Mouse (Mus musculus) CH12.LX (cell line): ENCODE data around the gene Mapk8ip1. TPM values are rescaled to one million over a fixed set of nuclear protein-coding genes. Genes with fewer than 3 reads are reported as not detected.
A peak's percentile ranks its signal among the peaks of the same experiment; 100 is the strongest.

ENCODE experiments used
- DNase-seq: peaks from one replicate; pipeline ENCODE4 v3.0.0-alpha.2; 2013; ENCODE audit errors: extremely low read depth
- H3K27ac ChIP-seq: 2 replicates; pipeline ENCODE4 v1.5.1; 2012; ENCODE audit warnings: low read depth, mild to moderate bottlenecking, control low read depth, moderate library complexity; ENCODE audit not compliant: insufficient read depth
- H3K27me3 ChIP-seq: replicated peaks from 2 replicates; pipeline ENCODE3; 2012; ENCODE audit warnings: inconsistent platforms
- H3K36me3 ChIP-seq, 2 experiments: replicated peaks in 1 of 2; 2 replicates each; pipeline versions ENCODE3 to v1.6.1; 2012; ENCODE audit warnings: inconsistent platforms in 1 of 2, low read length in 1 of 2, mild to moderate bottlenecking in 1 of 2, mixed read lengths in 1 of 2, moderate library complexity in 1 of 2; ENCODE audit not compliant: control insufficient read depth in 1 of 2, insufficient read depth in 1 of 2
- H3K4me1 ChIP-seq, 2 experiments: 2 replicates each; pipeline ENCODE4 v1.6.1; 2012; ENCODE audit warnings: inconsistent platforms in 1 of 2, moderate library complexity in 1 of 2; ENCODE audit not compliant: insufficient read depth in 2 of 2, control insufficient read depth in 1 of 2
- H3K4me2 ChIP-seq: 2 replicates; pipeline ENCODE4 v1.6.1; 2012; ENCODE audit warnings: low read depth, mild to moderate bottlenecking, control low read depth; ENCODE audit not compliant: poor library complexity, insufficient read depth, severe bottlenecking
- H3K4me3 ChIP-seq, 3 experiments: fragments of 150-350 bp in 1 of 3; sonication (generic) in 1 of 3; replicated peaks in 1 of 3; 2 replicates each; pipeline versions ENCODE3 to v1.5.1; 2011 to 2012; ENCODE audit warnings: low read depth in 2 of 3, low read length in 2 of 3, mild to moderate bottlenecking in 2 of 3, moderate library complexity in 2 of 3, control low read depth in 1 of 3, improper control_type of control experiment in 1 of 3, inconsistent platforms in 1 of 3, mixed read lengths in 1 of 3; ENCODE audit not compliant: poor library complexity in 1 of 3
- H3K79me2 ChIP-seq: replicated peaks from 2 replicates; pipeline ENCODE4 v1.6.1; 2012; ENCODE audit warnings: mild to moderate bottlenecking, moderate library complexity; ENCODE audit not compliant: control insufficient read depth, poor library complexity, insufficient read depth, severe bottlenecking; ENCODE audit errors: extremely low read depth
- H3K9ac ChIP-seq: 2 replicates; pipeline ENCODE4 v1.6.1; 2012; ENCODE audit warnings: low read depth, mild to moderate bottlenecking, control low read depth, moderate library complexity; ENCODE audit not compliant: insufficient read depth
- H3K9me3 ChIP-seq: replicated peaks from 2 replicates; pipeline ENCODE3; 2012; ENCODE audit warnings: low read length, inconsistent platforms, mixed read lengths
- BHLHE40 ChIP-seq: IDR thresholded peaks from 2 replicates; pipeline ENCODE4 v1.6.1; 2011; ENCODE audit warnings: mild to moderate bottlenecking, low read depth, low read length, improper control_type of control experiment
- CHD1 ChIP-seq: IDR thresholded peaks from 2 replicates; pipeline ENCODE4 v1.6.1; 2012; ENCODE audit warnings: low read depth, low read length, improper control_type of control experiment, inconsistent platforms
- CHD2 ChIP-seq: IDR thresholded peaks from 2 replicates; pipeline ENCODE4 v1.6.1; 2011; ENCODE audit warnings: low read length, improper control_type of control experiment
- CTCF ChIP-seq, 2 experiments: IDR thresholded peaks in 1 of 2; conservative IDR thresholded peaks in 1 of 2; 2 replicates each; pipeline ENCODE4 v1.5.1; 2011 to 2012; ENCODE audit warnings: low read depth in 2 of 2, low read length in 2 of 2, improper control_type of control experiment in 1 of 2, inconsistent platforms in 1 of 2, mild to moderate bottlenecking in 1 of 2, moderate library complexity in 1 of 2
- E2F4 ChIP-seq: IDR thresholded peaks from 2 replicates; pipeline ENCODE4 v1.6.1; 2011; ENCODE audit warnings: low read depth, low read length, improper control_type of control experiment; ENCODE audit not compliant: insufficient replicate concordance
- ELF1 ChIP-seq: IDR thresholded peaks from 2 replicates; pipeline ENCODE4 v1.6.1; 2014; ENCODE audit warnings: low read depth, mild to moderate bottlenecking, inconsistent platforms, low read length, improper control_type of control experiment
- EP300 ChIP-seq: IDR thresholded peaks from 2 replicates; pipeline ENCODE4 v1.6.1; 2011; ENCODE audit warnings: low read length, improper control_type of control experiment
- ETS1 ChIP-seq: conservative IDR thresholded peaks from 2 replicates; pipeline ENCODE4 v1.6.1; 2012; ENCODE audit warnings: low read depth, mild to moderate bottlenecking, inconsistent platforms, low read length, improper control_type of control experiment, moderate library complexity
- GABPA ChIP-seq: IDR thresholded peaks from 2 replicates; pipeline ENCODE4 v1.6.1; 2012; ENCODE audit warnings: low read depth, low read length, improper control_type of control experiment, inconsistent platforms; ENCODE audit not compliant: insufficient replicate concordance
- HCFC1 ChIP-seq: IDR thresholded peaks from 2 replicates; pipeline ENCODE4 v1.6.1; 2012; ENCODE audit warnings: low read depth, mild to moderate bottlenecking, inconsistent platforms, low read length, improper control_type of control experiment
- IRF4 ChIP-seq: IDR thresholded peaks from 2 replicates; pipeline ENCODE4 v1.6.1; 2014; ENCODE audit warnings: low read depth, mild to moderate bottlenecking, inconsistent platforms, low read length, improper control_type of control experiment
- JUN ChIP-seq: IDR thresholded peaks from 2 replicates; pipeline ENCODE4 v1.6.1; 2011; ENCODE audit warnings: low read depth, mild to moderate bottlenecking, low read length, improper control_type of control experiment, moderate library complexity; ENCODE audit not compliant: insufficient read depth
- JUND ChIP-seq: conservative IDR thresholded peaks from 2 replicates; pipeline ENCODE4 v1.6.1; 2011; ENCODE audit warnings: low read depth, low read length, improper control_type of control experiment
- KAT2A ChIP-seq: IDR thresholded peaks from 2 replicates; pipeline ENCODE4 v1.6.1; 2012; ENCODE audit warnings: low read length, improper control_type of control experiment, inconsistent platforms; ENCODE audit not compliant: insufficient replicate concordance
- MAFK ChIP-seq: IDR thresholded peaks from 2 replicates; pipeline ENCODE4 v1.6.1; 2011; ENCODE audit warnings: low read length, improper control_type of control experiment; ENCODE audit not compliant: insufficient replicate concordance
- MAX ChIP-seq: IDR thresholded peaks from 2 replicates; pipeline ENCODE4 v1.6.1; 2011; ENCODE audit warnings: low read length, improper control_type of control experiment
- MAZ ChIP-seq: IDR thresholded peaks from 2 replicates; pipeline ENCODE4 v1.6.1; 2012; ENCODE audit warnings: low read depth, mild to moderate bottlenecking, inconsistent platforms, low read length, improper control_type of control experiment, moderate library complexity
- MEF2A ChIP-seq: IDR thresholded peaks from 2 replicates; pipeline ENCODE4 v1.6.1; 2014; ENCODE audit warnings: low read depth, mild to moderate bottlenecking, inconsistent platforms, low read length, improper control_type of control experiment, borderline replicate concordance
- MXI1 ChIP-seq: IDR thresholded peaks from 2 replicates; pipeline ENCODE4 v1.6.1; 2011; ENCODE audit warnings: mild to moderate bottlenecking, low read depth, low read length, improper control_type of control experiment
- MYC ChIP-seq: IDR thresholded peaks from 2 replicates; pipeline ENCODE4 v1.6.1; 2011; ENCODE audit warnings: low read depth, mild to moderate bottlenecking, improper control_type of control experiment, low read length
- NELFE ChIP-seq: IDR thresholded peaks from 2 replicates; pipeline ENCODE4 v1.6.1; 2011; ENCODE audit warnings: low read depth, low read length, improper control_type of control experiment
- NRF1 ChIP-seq: IDR thresholded peaks from 2 replicates; pipeline ENCODE4 v1.6.1; 2014; ENCODE audit warnings: low read depth, mild to moderate bottlenecking, inconsistent platforms, low read length, improper control_type of control experiment, moderate library complexity
- PAX5 ChIP-seq: IDR thresholded peaks from 2 replicates; pipeline ENCODE4 v1.6.1; 2012; ENCODE audit warnings: low read length, inconsistent platforms, mixed read lengths
- POLR2A ChIP-seq: IDR thresholded peaks from 2 replicates; pipeline ENCODE4 v1.6.1; 2011; ENCODE audit warnings: low read depth, mild to moderate bottlenecking, improper control_type of control experiment, low read length
- POLR2AphosphoS2 ChIP-seq: IDR thresholded peaks from 2 replicates; pipeline ENCODE4 v1.6.1; 2011; ENCODE audit warnings: low read depth, low read length, improper control_type of control experiment
- RAD21 ChIP-seq: IDR thresholded peaks from 2 replicates; pipeline ENCODE4 v1.6.1; 2011; ENCODE audit warnings: low read depth, mild to moderate bottlenecking, low read length, improper control_type of control experiment, moderate library complexity
- RCOR1 ChIP-seq: conservative IDR thresholded peaks from 2 replicates; pipeline ENCODE4 v1.6.1; 2012; ENCODE audit warnings: low read depth, mild to moderate bottlenecking, inconsistent platforms, low read length, improper control_type of control experiment
- SIN3A ChIP-seq: IDR thresholded peaks from 2 replicates; pipeline ENCODE4 v1.6.1; 2012; ENCODE audit warnings: low read length, improper control_type of control experiment, inconsistent platforms
- SMC3 ChIP-seq: IDR thresholded peaks from 2 replicates; pipeline ENCODE4 v1.6.1; 2011; ENCODE audit warnings: low read depth, low read length, improper control_type of control experiment
- TBP ChIP-seq: conservative IDR thresholded peaks from 2 replicates; pipeline ENCODE4 v1.6.1; 2011; ENCODE audit warnings: low read depth, low read length, improper control_type of control experiment
- TCF12 ChIP-seq: IDR thresholded peaks from 2 replicates; pipeline ENCODE4 v1.6.1; 2014; ENCODE audit warnings: low read depth, mild to moderate bottlenecking, inconsistent platforms, low read length, improper control_type of control experiment
- UBTF ChIP-seq: IDR thresholded peaks from 2 replicates; pipeline ENCODE4 v1.6.1; 2012; ENCODE audit warnings: low read depth, mild to moderate bottlenecking, inconsistent platforms, low read length, improper control_type of control experiment, moderate library complexity
- USF1 ChIP-seq: IDR thresholded peaks from 2 replicates; pipeline ENCODE4 v1.6.1; 2014; ENCODE audit warnings: low read depth, mild to moderate bottlenecking, inconsistent platforms, low read length, improper control_type of control experiment
- USF2 ChIP-seq: conservative IDR thresholded peaks from 2 replicates; pipeline ENCODE4 v1.6.1; 2011; ENCODE audit warnings: low read depth, low read length, improper control_type of control experiment
- ZC3H11A ChIP-seq: IDR thresholded peaks from 2 replicates; pipeline ENCODE4 v1.6.1; 2012; ENCODE audit warnings: low read depth, mild to moderate bottlenecking, inconsistent platforms, low read length, improper control_type of control experiment
- ZKSCAN1 ChIP-seq: IDR thresholded peaks from 2 replicates; pipeline ENCODE4 v1.6.1; 2012; ENCODE audit warnings: low read depth, inconsistent platforms, low read length, improper control_type of control experiment, borderline replicate concordance
- ZMIZ1 ChIP-seq: IDR thresholded peaks from 2 replicates; pipeline ENCODE4 v1.6.1; 2012; ENCODE audit warnings: low read depth, mild to moderate bottlenecking, inconsistent platforms, low read length, improper control_type of control experiment
- ZNF384 ChIP-seq: IDR thresholded peaks from 2 replicates; pipeline ENCODE4 v1.6.1; 2012; ENCODE audit warnings: low read depth, low read length, improper control_type of control experiment, inconsistent platforms
- dilution Hi-C: fragments of 300-500 bp; cut with MboI; formaldehyde crosslinking; loops from 2 replicates; pipeline ENCODE4 v1.14.3; 2020; ENCODE audit warnings: low sequenced_read_pairs; ENCODE audit not compliant: extremely low pct_unique_long_range_greater_than_20kb, extremely low pct_ligation_motif_present
- in situ Hi-C: fragments of 300-500 bp; cut with MboI; formaldehyde crosslinking; loops from 3 replicates; pipeline ENCODE4 v1.14.3; 2019; ENCODE audit warnings: low sequenced_read_pairs, low pct_ligation_motif_present, low pct_unique_long_range_greater_than_20kb, mixed read lengths
- polyA plus RNA-seq: library from polyadenylated mRNA; unstranded; fragments of >175 nt; gene quantifications from 2 replicates; pipeline ENCODE4 v1.2.1, GENCODE M21; 2012; ENCODE audit warnings: low read depth; ENCODE audit not compliant: insufficient read length
- total RNA-seq, 2 experiments: library from RNA; depleted of rRNA; stranded (reverse); fragments of 300-350 nt in 1 of 2; fragments of >200 nt in 1 of 2; gene quantifications; 2 replicates each; pipeline ENCODE4 v1.2.3; 2012 to 2014

Gene Mapk8ip1
- total and polyA plus RNA-seq, 3 experiments: 5.4 to 13.0 (median 5.5) TPM

GRCm38 (mm10) chr2:92433578-92434374, 32.7 kb upstream of the Mapk8ip1 start, which contains the start of gene Cry2:
Gene Cry2 (minus strand): TSS chr2:92434043.
- peak within 1 kb of the TSS; percentile 50 for H3K27ac ChIP-seq

More at GRCm38 (mm10) chr2:92433578-92434374, 32.7 kb upstream of the Mapk8ip1 start, which contains the start of gene Cry2:
- H3K36me3 ChIP-seq: peaks cover 7 to 34% of the 10 kb centered on the region in 2 experiments
- dilution Hi-C loops: no loop called here
- H3K9ac ChIP-seq: peak within 1 kb of the TSS; percentile 87
- DNase-seq: peak; percentile 98
- H3K4me2 ChIP-seq: peak within 1 kb of the TSS; percentile 97
- in situ Hi-C loops: loop anchor here (5.0 kb wide), 1 partner anchor 446 kb away; no protein-coding TSS in a partner anchor
- H3K79me2 ChIP-seq: peaks cover 38% of the 10 kb centered on the region
- peaks cover 11 to 44% of the 10 kb centered on the region in 2 experiments for H3K4me1 ChIP-seq
- peaks cover 6% of the 10 kb centered on the region for H3K9me3 ChIP-seq
- TF ChIP-seq CHD1 (no peak), MAX (peak; percentile 97), ETS1 (peak; percentile 60), MAZ (no peak), ELF1 (no peak; the same call in 1 of the 2 replicates), EP300 (no peak), SIN3A (peak; percentile 91; the same call in 1 of the 2 replicates), RAD21 (no peak), ZNF384 (no peak), RCOR1 (no peak), JUN (no peak), E2F4 (no peak), JUND (no peak), IRF4 (no peak; the same call in 1 of the 2 replicates), SMC3 (no peak), ZC3H11A (no peak), MAFK (no peak), BHLHE40 (peak; percentile 99), UBTF (no peak), ZKSCAN1 (no peak), HCFC1 (peak; percentile 8; the same call in 1 of the 2 replicates), NELFE (peak; percentile 63; the same call in 1 of the 2 replicates), NRF1 (peak; percentile 67; the same call in 1 of the 2 replicates), KAT2A (0 out of 2 replicates have a peak, but pooled peaks have one; percentile 14), CTCF (conservative IDR thresholded peaks at IDR 0.05 in 1 of 2, IDR thresholded peaks at IDR 0.05 in 1 of 2; ENCODE audit: low read depth in 2 of 2, low read length in 2 of 2) (no peak), PAX5 (no peak), ZMIZ1 (peak; percentile 94), USF1 (no peak), TBP (no peak), CHD2 (peak; percentile 97), MXI1 (peak; percentile 94), TCF12 (peak; percentile 81), MEF2A (no peak; the same call in 1 of the 2 replicates), POLR2A (peak; percentile 90), MYC (peak; percentile 83), POLR2AphosphoS2 (peak; percentile 37; the same call in 1 of the 2 replicates), GABPA (no peak), USF2 (no peak)
- TF ChIP-seq, all 38 proteins: peak for 15
- H3K4me3 ChIP-seq: peak within 1 kb of the TSS; percentile 90 to 100 (median 92)
- peaks cover 6% of the 10 kb centered on the region for H3K27me3 ChIP-seq
